Mouse (Mus musculus) embryonic facial prominence, embryonic 12.5 days (tissue): ENCODE measurements at regions not wholly inside any gene's neighbourhood (a gene's known extent, or its start where the extent isn't known, plus 50 kb on each side); places are given as distances from the start of the nearest gene placed in this dataset.
A peak's percentile ranks its signal among the peaks of the same experiment; 100 is the strongest.

ENCODE experiments used
- ATAC-seq: fragments of 200-750 bp; cut with Nextera tagmentation; 2 replicates; pipeline ENCODE4 v1.8.0; 2017; ENCODE audit not compliant: insufficient number of reproducible peaks, insufficient read depth, low FRiP score, low TSS enrichment
- H3K27ac ChIP-seq: fragments of 300-500 bp; sonication (generic); 2 replicates; pipeline ENCODE4 v1.5.1; 2016; ENCODE audit warnings: mild to moderate bottlenecking
- H3K27me3 ChIP-seq: fragments of 300-500 bp; sonication (generic); 2 replicates; pipeline ENCODE4 v1.6.1; 2016; ENCODE audit warnings: mild to moderate bottlenecking, moderate library complexity
- H3K36me3 ChIP-seq: fragments of 300-500 bp; sonication (generic); 2 replicates; pipeline ENCODE4 v1.6.1; 2016; ENCODE audit warnings: mild to moderate bottlenecking
- H3K4me1 ChIP-seq: fragments of 300-500 bp; sonication (generic); 2 replicates; pipeline ENCODE4 v1.6.1; 2016
- H3K4me2 ChIP-seq: fragments of 300-500 bp; sonication (generic); replicated peaks from 2 replicates; pipeline ENCODE4 v1.6.1; 2016; ENCODE audit warnings: mild to moderate bottlenecking, moderate library complexity
- H3K4me3 ChIP-seq: fragments of 300-500 bp; sonication (generic); 2 replicates; pipeline ENCODE4 v1.5.1; 2016; ENCODE audit warnings: mild to moderate bottlenecking
- H3K9ac ChIP-seq: fragments of 300-500 bp; sonication (generic); 2 replicates; pipeline ENCODE4 v1.6.1; 2016; ENCODE audit warnings: mild to moderate bottlenecking, moderate library complexity
- H3K9me3 ChIP-seq: fragments of 300-500 bp; sonication (generic); 2 replicates; pipeline ENCODE4 v1.6.1; 2016; ENCODE audit warnings: mild to moderate bottlenecking, moderate library complexity
- WGBS: fragments of 180-500 bp; shearing (Covaris S2); methylation state at CpG from one replicate; pipeline ENCODE4 v1.1.7; 2016; 5-methylcytosine and 5-hydroxymethylcytosine counted together

- H3K27me3 ChIP-seq, result no peaks in the 10 kb centered on the region
- no peak for ATAC-seq
- 73% methylated on average over 1 of the region's 1 CpGs for WGBS
- no peaks in the 10 kb centered on the region for H3K9me3 ChIP-seq
- no peak overlapping the region for H3K4me3 ChIP-seq
- no peak overlapping the region for H3K4me2 ChIP-seq
- no peak overlapping the region for H3K27ac ChIP-seq
- H3K36me3 ChIP-seq, result no peaks in the 10 kb centered on the region
- H3K4me1 ChIP-seq, result no peaks in the 10 kb centered on the region
- H3K9ac ChIP-seq, result no peak overlapping the region
Observed at GRCm38 (mm10) chr11:48426446-48426845, 373.7 kb upstream of the Rack1 start.

DNA sequence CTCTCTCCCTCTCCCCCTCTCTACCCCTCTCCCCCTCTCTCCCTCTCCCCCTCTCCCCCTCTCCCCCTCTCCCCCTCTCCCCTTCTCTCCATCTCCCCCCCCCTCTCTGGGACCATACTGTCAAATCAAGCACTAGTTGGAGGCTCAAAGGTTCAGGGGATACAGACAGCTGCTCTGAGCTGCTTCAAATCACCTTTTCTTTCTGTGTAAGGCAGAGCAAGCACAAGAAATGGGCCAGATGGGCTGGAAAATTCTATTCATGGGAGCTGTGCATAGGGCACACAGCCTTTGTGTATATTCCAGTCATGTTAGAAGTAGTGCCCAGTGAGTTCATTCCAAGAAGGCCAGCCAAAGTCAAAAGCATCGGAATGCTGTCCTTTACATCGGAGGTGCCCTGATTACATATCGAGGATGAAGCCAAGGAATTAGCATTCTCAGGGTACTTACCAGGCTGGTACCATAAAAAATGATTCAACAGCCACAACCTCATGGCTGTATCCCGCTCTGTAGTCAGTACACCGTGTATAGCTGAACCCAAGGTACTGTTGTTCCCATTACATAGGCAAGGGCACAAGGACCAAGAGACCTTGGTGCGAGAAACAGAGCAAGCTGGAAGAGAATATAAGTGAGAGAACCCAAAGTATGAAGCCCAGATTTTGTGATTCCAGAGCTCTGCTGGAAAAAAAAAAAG is 381.9 kb upstream of the Rack1 start:
- Histone ChIP-seq H3K4me2 (no peak overlapping the region), H3K4me3 (no peak overlapping the region), H3K27me3 (no peaks in the 10 kb centered on the region), H3K4me1 (no peaks in the 10 kb centered on the region), H3K36me3 (no peaks in the 10 kb centered on the region), H3K9me3 (no peaks in the 10 kb centered on the region), H3K27ac (no peak overlapping the region), H3K9ac (no peak overlapping the region)
- ATAC-seq, result no peak
- WGBS, result 87% methylated on average over 6 of the region's 6 CpGs

DNA sequence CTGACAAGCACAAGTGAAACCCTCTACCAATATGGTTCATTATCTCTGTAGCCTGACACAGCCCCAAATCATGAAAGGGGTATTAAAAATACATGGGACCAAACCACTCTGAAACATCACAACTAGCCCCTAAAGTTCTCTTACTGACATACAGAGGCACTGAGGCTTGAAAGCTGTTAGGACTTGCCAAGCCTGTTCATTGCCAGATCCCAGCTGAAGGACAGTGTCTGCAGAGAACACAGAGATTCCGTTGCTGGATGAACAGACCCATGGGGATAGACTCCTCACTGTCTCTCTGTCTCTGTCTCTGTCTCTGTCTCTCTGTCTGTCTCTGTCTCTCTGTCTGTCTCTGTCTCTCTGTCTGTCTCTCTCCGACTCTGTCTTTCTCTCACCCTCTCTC is 382.5 kb upstream of the Rack1 start:
- no peaks in the 10 kb centered on the region for H3K4me1 ChIP-seq
- H3K27me3 ChIP-seq, result no peaks in the 10 kb centered on the region
- H3K4me2 ChIP-seq, result no peak overlapping the region
- H3K4me3 ChIP-seq, result no peak overlapping the region
- no peak overlapping the region for H3K27ac ChIP-seq
- no peak for ATAC-seq
- H3K36me3 ChIP-seq, result no peaks in the 10 kb centered on the region
- no peaks in the 10 kb centered on the region for H3K9me3 ChIP-seq
- H3K9ac ChIP-seq, result no peak overlapping the region
- WGBS, result 72% methylated on average over 2 of the region's 2 CpGs

GRCm38 (mm10) chr11:48398032-48398431 is 402.1 kb upstream of the Rack1 start:
- Histone ChIP-seq H3K9me3 (no peaks in the 10 kb centered on the region), H3K27me3 (no peaks in the 10 kb centered on the region), H3K4me3 (no peak overlapping the region), H3K27ac (no peak overlapping the region), H3K4me1 (no peaks in the 10 kb centered on the region), H3K9ac (no peak overlapping the region), H3K4me2 (no peak overlapping the region), H3K36me3 (no peaks in the 10 kb centered on the region)
- whole genome bisulfite sequencing, result 41% methylated on average over 2 of the region's 2 CpGs
- no peak for ATAC-seq

DNA sequence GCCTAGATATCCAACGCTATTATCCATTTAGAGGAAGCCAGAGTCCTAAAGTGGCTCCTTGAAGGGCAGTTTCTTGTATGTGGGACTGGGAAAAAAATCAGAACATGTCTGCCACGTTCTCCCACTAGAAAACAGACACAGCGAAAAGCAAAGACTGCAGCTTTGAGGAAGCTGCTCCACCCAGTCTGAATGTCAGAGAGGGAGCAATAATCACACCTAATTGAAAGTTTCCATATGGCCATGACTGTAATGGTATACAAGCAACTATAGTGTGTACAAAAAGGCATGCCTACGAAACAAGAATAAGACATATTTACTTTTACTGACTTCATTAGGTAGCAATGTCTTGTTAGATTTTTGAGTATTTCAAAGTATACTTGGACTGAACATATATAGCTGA is 392.7 kb upstream of the Sgcd start:
- H3K9ac ChIP-seq, result no peak overlapping the region
- H3K9me3 ChIP-seq, result no peaks in the 10 kb centered on the region
- WGBS, result 70% methylated on average over 4 of the region's 4 CpGs
- ATAC-seq, result no peak
- H3K4me2 ChIP-seq, result no peak overlapping the region
- no peaks in the 10 kb centered on the region for H3K36me3 ChIP-seq
- no peak overlapping the region for H3K27ac ChIP-seq
- no peaks in the 10 kb centered on the region for H3K4me1 ChIP-seq
- H3K4me3 ChIP-seq, result no peak overlapping the region
- H3K27me3 ChIP-seq, result no peaks in the 10 kb centered on the region

DNA sequence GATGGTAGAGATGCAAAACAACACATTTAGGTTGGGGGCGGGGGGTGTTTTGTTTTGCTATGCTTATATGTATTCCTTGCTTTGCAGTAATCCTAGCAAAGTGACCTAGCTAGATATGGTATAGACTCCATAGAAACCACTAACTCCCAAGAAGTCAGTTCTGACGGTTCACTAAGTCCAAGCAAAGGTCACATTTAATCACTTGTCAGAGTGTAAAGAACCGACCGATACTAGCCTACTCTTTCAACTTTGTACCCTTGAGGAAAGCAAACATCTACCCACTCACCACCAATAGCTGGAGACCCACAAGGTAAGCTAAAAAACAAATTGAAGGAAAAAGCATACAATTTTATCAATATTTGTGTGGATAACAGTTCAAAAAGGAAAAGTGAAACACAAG is 389.3 kb upstream of the Sgcd start:
- no peak overlapping the region for H3K27ac ChIP-seq
- no peak for ATAC-seq
- H3K4me2 ChIP-seq, result no peak overlapping the region
- no peaks in the 10 kb centered on the region for H3K36me3 ChIP-seq
- H3K9me3 ChIP-seq, result no peaks in the 10 kb centered on the region
- no peaks in the 10 kb centered on the region for H3K27me3 ChIP-seq
- WGBS, result 67% methylated on average over 4 of the region's 4 CpGs
- H3K4me1 ChIP-seq, result no peaks in the 10 kb centered on the region
- no peak overlapping the region for H3K4me3 ChIP-seq
- H3K9ac ChIP-seq, result no peak overlapping the region

DNA sequence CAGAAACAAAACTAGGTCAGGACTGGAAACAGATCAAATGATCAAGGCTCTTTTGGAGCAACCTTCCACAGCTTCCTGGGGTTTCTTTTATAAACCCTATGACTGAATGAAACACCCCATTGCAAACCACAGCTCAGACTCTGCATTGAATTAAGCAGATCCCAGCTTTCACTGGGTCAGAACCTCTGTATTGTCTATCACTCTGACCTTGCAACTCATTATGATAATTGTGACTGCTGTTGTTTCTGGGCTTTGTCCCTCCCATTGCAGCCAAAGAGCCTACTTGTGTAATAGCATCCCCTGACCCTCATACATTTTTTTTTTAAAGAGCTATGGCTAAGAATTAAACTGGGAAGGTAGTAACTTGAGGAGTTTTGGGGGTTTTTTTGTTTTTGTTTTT is 388.5 kb upstream of the Sgcd start:
- Histone ChIP-seq H3K4me2 (no peak overlapping the region), H3K9ac (no peak overlapping the region), H3K27ac (no peak overlapping the region), H3K27me3 (no peaks in the 10 kb centered on the region), H3K4me3 (no peak overlapping the region), H3K4me1 (no peaks in the 10 kb centered on the region), H3K36me3 (no peaks in the 10 kb centered on the region), H3K9me3 (no peaks in the 10 kb centered on the region)
- no peak for ATAC-seq

- WGBS, result 73% methylated on average over 4 of the region's 4 CpGs
- H3K27ac ChIP-seq, result no peak overlapping the region
- H3K36me3 ChIP-seq, result no peaks in the 10 kb centered on the region
- H3K4me1 ChIP-seq, result no peaks in the 10 kb centered on the region
- no peak overlapping the region for H3K9ac ChIP-seq
- no peaks in the 10 kb centered on the region for H3K9me3 ChIP-seq
- ATAC-seq, result no peak
- H3K4me2 ChIP-seq, result no peak overlapping the region
- H3K27me3 ChIP-seq, result no peaks in the 10 kb centered on the region
- no peak overlapping the region for H3K4me3 ChIP-seq
Observed at GRCm38 (mm10) chr11:48351349-48352023, 362.7 kb upstream of the Sgcd start.

DNA sequence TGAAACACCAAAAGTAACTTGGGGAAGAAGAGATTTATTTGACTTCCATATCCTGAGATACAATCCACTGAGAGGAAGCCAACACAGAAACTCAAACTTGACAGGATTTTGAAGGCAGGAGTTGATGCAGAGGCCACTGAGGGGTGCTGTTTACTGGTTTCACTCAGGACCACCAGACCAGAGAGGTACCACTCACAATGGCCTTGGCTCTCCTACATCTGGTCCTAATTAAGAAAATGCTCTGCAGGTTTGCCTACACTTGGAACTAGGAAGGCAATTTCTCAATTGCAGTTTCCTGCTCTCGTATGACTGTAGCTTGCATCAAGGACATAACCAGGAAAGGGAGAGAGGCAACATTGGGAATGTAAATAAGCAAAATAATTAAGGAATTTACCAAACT is 325.7 kb upstream of the Sgcd start:
- Histone ChIP-seq H3K27ac (no peak overlapping the region), H3K9me3 (no peaks in the 10 kb centered on the region), H3K4me1 (no peaks in the 10 kb centered on the region), H3K36me3 (no peaks in the 10 kb centered on the region), H3K4me3 (no peak overlapping the region), H3K27me3 (no peaks in the 10 kb centered on the region), H3K9ac (no peak overlapping the region), H3K4me2 (no peak overlapping the region)
- WGBS, result 17% methylated on average over 1 of the region's 1 CpGs
- ATAC-seq, result peak; percentile 22; the same call in 1 of the 2 replicates

DNA sequence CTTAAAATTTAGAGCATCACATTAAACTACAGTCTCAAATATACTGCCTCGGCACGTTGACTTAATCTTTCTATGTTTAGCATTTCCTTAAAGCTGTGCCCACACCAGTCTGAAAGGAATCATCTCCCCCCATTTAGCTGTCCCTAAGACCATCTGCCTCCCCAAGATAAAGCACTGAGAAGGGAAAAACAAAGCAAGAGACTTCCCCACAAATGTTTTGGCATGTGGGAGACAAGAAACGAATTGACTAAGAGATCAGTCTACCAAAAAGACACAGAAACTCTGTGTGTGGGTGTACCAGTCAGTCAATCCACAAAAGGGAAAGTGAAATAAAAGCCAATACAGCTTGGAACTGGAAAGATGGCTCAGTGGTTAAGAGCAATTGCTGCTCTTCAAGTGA is 306.6 kb upstream of the Sgcd start:
- ATAC-seq, result no peak

GRCm38 (mm10) chr11:48262492-48262891 is 273.7 kb upstream of the Sgcd start:
- Histone ChIP-seq H3K27ac (no peak overlapping the region), H3K9ac (no peak overlapping the region), H3K4me1 (no peaks in the 10 kb centered on the region), H3K4me2 (no peak overlapping the region), H3K9me3 (no peaks in the 10 kb centered on the region), H3K27me3 (no peaks in the 10 kb centered on the region), H3K4me3 (no peak overlapping the region), H3K36me3 (no peaks in the 10 kb centered on the region)
- 72% methylated on average over 3 of the region's 3 CpGs for WGBS
- no peak for ATAC-seq

More for the DNA sequence above, 306.6 kb upstream of the Sgcd start:
- H3K27me3 ChIP-seq, result no peaks in the 10 kb centered on the region
- no peak overlapping the region for H3K4me2 ChIP-seq
- H3K36me3 ChIP-seq, result no peaks in the 10 kb centered on the region
- no peak overlapping the region for H3K9ac ChIP-seq
- H3K9me3 ChIP-seq, result no peaks in the 10 kb centered on the region
- H3K4me3 ChIP-seq, result no peak overlapping the region
- H3K27ac ChIP-seq, result no peak overlapping the region
- no peaks in the 10 kb centered on the region for H3K4me1 ChIP-seq
- WGBS, result 74% methylated on average over 3 of the region's 3 CpGs

GRCm38 (mm10) chr11:48261089-48261488 is 272.3 kb upstream of the Sgcd start:
- no peaks in the 10 kb centered on the region for H3K4me1 ChIP-seq
- 9% methylated on average over 1 of the region's 1 CpGs for WGBS
- H3K27me3 ChIP-seq, result no peaks in the 10 kb centered on the region
- no peak for ATAC-seq
- H3K36me3 ChIP-seq, result no peaks in the 10 kb centered on the region
- H3K4me2 ChIP-seq, result no peak overlapping the region
- no peaks in the 10 kb centered on the region for H3K9me3 ChIP-seq
- H3K9ac ChIP-seq, result no peak overlapping the region
- H3K27ac ChIP-seq, result no peak overlapping the region
- no peak overlapping the region for H3K4me3 ChIP-seq
